Mouse (Mus musculus) inflammation-experienced regulatory T-cells, adult 6 months (primary cell): ENCODE measurements around the gene St3gal6. TPM values are rescaled to one million over a fixed set of nuclear protein-coding genes. Genes with fewer than 3 reads are reported as not detected.

Source experiments
- ATAC-seq: one replicate; pipeline ENCODE4 v1.8.0; 2017
- polyA plus RNA-seq, 3 experiments: library from polyadenylated mRNA; unstranded; fragments of 100-300 nt; shearing (Covaris generic); gene quantifications; one replicate each; pipeline ENCODE4 v1.2.1; 2017

St3gal6 gene
- polyA plus RNA-seq, 3 experiments from 2014 or later, result 4.0 to 31.5 (median 8.5) TPM

GRCm38 (mm10) chr16:58421696-58422354 lies 102.2 kb downstream of the St3gal6 start:
- ATAC-seq, result no peak

Other genes with a start within 250 kb of the St3gal6 start
- 1 to 10 TPM in 1 of 3 experiments, under 1 TPM in 2; 0.54 to 2.1 (median 0.62) TPM for gene Dcbld2, start 115.8 kb downstream of the St3gal6 start, polyA plus RNA-seq
- gene Gm813, start 92.7 kb upstream of the St3gal6 start, polyA plus RNA-seq, result not detected
- not detected for gene E330017A01Rik, start 114.5 kb upstream of the St3gal6 start, polyA plus RNA-seq
- gene Cpox, start 146.0 kb upstream of the St3gal6 start, polyA plus RNA-seq, result 10 to 100 TPM; 38.9 to 52.3 (median 41.0) TPM
- gene Gpr15, start 194.8 kb upstream of the St3gal6 start, polyA plus RNA-seq, result 10 to 100 TPM; 25.1 to 29.8 (median 28.5) TPM
- 100 to 1,000 TPM; 231 to 337 (median 232) TPM for gene Cldnd1, start 203.7 kb upstream of the St3gal6 start, polyA plus RNA-seq
- gene Olfr172, start 238.9 kb upstream of the St3gal6 start, polyA plus RNA-seq, result under 1 TPM in 1 of 3 experiments, not detected in 2; 0.24 TPM